Mouse (Mus musculus) stomach, embryonic 15.5 days (tissue): Measurements from ENCODE around the gene Slfn5. TPM values are rescaled to one million over a fixed set of nuclear protein-coding genes. Genes with fewer than 3 reads are reported as not detected.
"Not testable (repeated sequence)": the region's sequence is repeated elsewhere in the genome, so short reads cannot be mapped to it uniquely, and the experiment has no call there.

Experiments used
- ATAC-seq: fragments of 200-750 bp; cut with Nextera tagmentation; 2 replicates; pipeline ENCODE4 v1.8.0; 2017; ENCODE audit warnings: low read depth, moderate number of reproducible peaks, moderate TSS enrichment; ENCODE audit not compliant: insufficient read depth, low FRiP score
- H3K27ac ChIP-seq: fragments of 300-500 bp; sonication (generic); 2 replicates; pipeline ENCODE4 v1.5.1; 2015; ENCODE audit warnings: mild to moderate bottlenecking, inconsistent platforms
- H3K27me3 ChIP-seq: fragments of 300-500 bp; sonication (generic); replicated peaks from 2 replicates; pipeline ENCODE4 v1.6.1; 2015; ENCODE audit warnings: inconsistent platforms
- H3K36me3 ChIP-seq: fragments of 300-500 bp; sonication (generic); 2 replicates; pipeline ENCODE4 v1.6.1; 2015; ENCODE audit warnings: inconsistent platforms
- H3K4me1 ChIP-seq: fragments of 300-500 bp; sonication (generic); 2 replicates; pipeline ENCODE4 v1.6.1; 2015; ENCODE audit warnings: inconsistent platforms
- H3K4me2 ChIP-seq: fragments of 300-500 bp; sonication (generic); 2 replicates; pipeline ENCODE4 v1.6.1; 2015; ENCODE audit warnings: mild to moderate bottlenecking, inconsistent platforms
- H3K4me3 ChIP-seq: fragments of 300-500 bp; sonication (generic); replicated peaks from 2 replicates; pipeline ENCODE4 v1.5.1; 2015; ENCODE audit warnings: inconsistent platforms
- H3K9ac ChIP-seq: fragments of 300-500 bp; sonication (generic); 2 replicates; pipeline ENCODE4 v1.6.1; 2015; ENCODE audit warnings: inconsistent platforms
- H3K9me3 ChIP-seq: fragments of 300-500 bp; sonication (generic); 2 replicates; pipeline ENCODE4 v1.6.1; 2016; ENCODE audit warnings: inconsistent platforms
- WGBS: fragments of 180-500 bp; shearing (Covaris S2); methylation state at CpG from one replicate; pipeline ENCODE4 v1.1.7; 2015; 5-methylcytosine and 5-hydroxymethylcytosine counted together
- microRNA-seq: library from miRNA; unstranded; fragments of <30 nt; microRNA quantifications from one replicate; pipeline ENCODE4, GENCODE M21; 2016
- polyA plus RNA-seq: library from polyadenylated mRNA; unstranded; fragments of >200 nt; fragmentation: Nextera tagmentation; extraction: Ambion mirVana; gene quantifications from 2 replicates; pipeline ENCODE4 v1.2.1, GENCODE M21; 2015

Slfn5 gene
- polyA plus RNA-seq, 1 experiment from 2014 or later = 2.4 TPM

DNA sequence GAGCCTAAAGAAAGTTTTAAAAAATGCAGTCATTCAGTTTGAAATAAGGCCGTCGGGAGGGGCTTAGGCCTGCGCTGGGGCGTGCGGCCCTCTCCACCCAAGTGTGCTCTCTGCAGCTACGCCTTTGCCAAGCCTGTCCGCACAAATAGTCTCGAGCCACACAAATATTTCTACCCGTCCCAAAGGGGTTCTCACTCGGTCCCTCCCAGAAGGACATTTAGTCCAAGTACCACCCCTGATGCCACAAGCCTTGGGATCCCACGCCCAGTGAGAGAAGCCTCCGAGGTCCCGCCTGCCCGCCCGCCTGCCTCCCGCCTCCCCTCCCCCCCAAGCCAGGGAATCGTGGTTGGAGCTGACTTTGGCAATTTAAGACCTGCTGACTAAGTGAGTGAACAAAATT, 32.0 kb downstream of the Slfn5 start:
- Histone ChIP-seq H3K4me3 (no peak overlapping the region), H3K9me3 (no peaks in the 10 kb centered on the region), H3K36me3 (peaks cover 6% of the 10 kb centered on the region; the same call in 1 of the 2 replicates), H3K4me1 (no peaks in the 10 kb centered on the region), H3K4me2 (no peak overlapping the region), H3K9ac (no peak overlapping the region), H3K27me3 (no peaks in the 10 kb centered on the region), H3K27ac (no peak overlapping the region)
- 79% methylated on average over 17 of the region's 17 CpGs for WGBS
- ATAC-seq = no peak

DNA sequence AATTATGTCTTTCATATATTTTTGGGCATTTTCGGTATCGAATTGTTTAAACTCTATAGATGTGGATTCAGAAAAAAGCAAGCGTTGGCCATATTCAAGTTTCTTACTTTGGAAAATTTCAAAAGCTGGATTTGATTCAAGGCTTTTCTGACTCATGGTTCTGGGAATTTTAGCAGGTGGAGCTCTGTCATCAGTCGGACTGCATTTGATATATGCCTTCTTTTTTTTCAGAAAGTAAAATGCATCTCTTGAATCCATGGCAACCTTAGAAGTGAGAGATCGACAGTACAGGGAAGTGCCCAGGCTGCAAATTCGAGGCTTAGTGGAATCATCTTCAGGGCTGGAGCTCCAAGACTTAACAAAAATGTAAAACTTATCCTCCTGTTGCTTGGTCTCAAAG, 36.5 kb downstream of the Slfn5 start:
- 77% methylated on average over 6 of the region's 6 CpGs for WGBS
- Histone ChIP-seq H3K4me3 (no peak overlapping the region), H3K4me1 (peaks cover 15% of the 10 kb centered on the region; the same call in 1 of the 2 replicates), H3K36me3 (0 out of 2 replicates have a peak, but pooled peaks cover 3% of the 10 kb centered on the region), H3K27ac (no peak overlapping the region), H3K27me3 (no peaks in the 10 kb centered on the region), H3K4me2 (no peak overlapping the region), H3K9me3 (no peaks in the 10 kb centered on the region), H3K9ac (no peak overlapping the region)
- no peak for ATAC-seq

DNA sequence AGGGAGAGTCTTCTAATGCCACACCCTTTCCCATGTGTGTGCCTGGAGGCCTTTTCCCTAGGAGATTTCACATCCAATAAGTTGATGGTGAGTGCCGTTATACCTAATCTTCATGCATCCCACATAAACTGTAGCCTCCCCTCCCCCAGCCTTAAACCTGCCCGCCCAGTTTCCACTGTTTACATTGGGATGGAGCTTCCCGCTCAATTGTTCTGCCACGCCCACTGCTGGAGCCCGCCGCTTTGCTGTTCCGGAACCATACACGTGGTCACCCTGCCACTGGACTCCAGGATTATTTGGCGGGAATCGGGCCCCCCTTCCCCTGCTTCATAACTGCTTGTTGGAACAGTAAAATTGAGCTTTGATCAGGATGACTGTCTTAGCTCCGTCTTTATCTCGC, 38.2 kb downstream of the Slfn5 start:
- no peaks in the 10 kb centered on the region for H3K9me3 ChIP-seq
- H3K27me3 ChIP-seq = no peaks in the 10 kb centered on the region
- no peak overlapping the region; the same call in 1 of the 2 replicates for H3K9ac ChIP-seq
- H3K36me3 ChIP-seq = 0 out of 2 replicates have a peak, but pooled peaks cover 3% of the 10 kb centered on the region
- H3K4me3 ChIP-seq = peak overlapping the region; percentile 45
- WGBS = 25% methylated on average over 12 of the region's 12 CpGs
- peak overlapping the region; percentile 70 for H3K4me2 ChIP-seq
- no peak overlapping the region for H3K27ac ChIP-seq
- peaks cover 15% of the 10 kb centered on the region; the same call in 1 of the 2 replicates for H3K4me1 ChIP-seq
- ATAC-seq = peak; percentile 53; the same call in 1 of the 2 replicates

DNA sequence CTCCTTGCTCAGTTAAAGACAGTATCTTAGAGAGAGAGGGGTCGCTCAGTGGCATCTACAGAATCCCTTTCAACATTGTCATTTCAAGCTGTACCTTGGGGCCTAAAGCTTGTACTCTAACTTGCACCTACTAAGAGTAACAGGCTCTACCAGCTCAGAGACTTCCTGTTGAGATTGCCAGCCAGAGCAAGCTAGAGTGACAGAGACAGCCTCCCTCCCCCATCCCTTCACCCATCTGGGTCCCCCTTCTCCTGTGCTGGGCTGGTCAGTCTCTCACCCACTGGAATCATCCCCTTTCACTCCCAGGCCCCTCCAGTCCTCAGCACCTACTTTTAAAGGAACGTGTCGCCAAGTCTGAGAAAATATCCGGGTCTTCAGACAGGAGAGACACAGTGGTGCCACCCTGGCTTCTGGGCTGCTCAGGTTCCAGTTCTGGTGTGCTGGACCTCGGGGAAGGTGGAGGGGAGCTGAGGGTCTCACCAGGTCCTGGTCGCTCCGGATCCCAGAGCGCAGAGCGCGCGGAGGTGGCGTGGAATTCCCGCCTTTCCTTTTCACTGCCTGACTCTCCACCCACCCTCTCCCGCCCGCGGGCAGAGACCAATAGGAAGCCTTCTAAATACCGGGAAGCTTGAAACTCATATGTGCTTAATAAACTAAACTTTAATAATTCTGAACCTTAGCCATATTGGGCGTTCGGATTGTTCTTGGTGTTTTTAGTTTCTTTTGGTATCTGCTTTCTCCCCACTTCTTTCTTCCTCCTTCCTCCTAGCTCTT, 39.6 kb downstream of the Slfn5 start:
- peak; percentile 87 for ATAC-seq
- peak overlapping the region; percentile 81; the same call in 1 of the 2 replicates for H3K27ac ChIP-seq
- peaks cover 15% of the 10 kb centered on the region; the same call in 1 of the 2 replicates for H3K4me1 ChIP-seq
- H3K4me3 ChIP-seq = peak overlapping the region; percentile 45
- peak overlapping the region; percentile 70 for H3K4me2 ChIP-seq
- not testable (repeated sequence) for H3K9me3 ChIP-seq, H3K36me3 ChIP-seq, H3K27me3 ChIP-seq
- H3K9ac ChIP-seq = peak overlapping the region; percentile 16; the same call in 1 of the 2 replicates
- 5% methylated on average over 19 of the region's 19 CpGs for WGBS

DNA sequence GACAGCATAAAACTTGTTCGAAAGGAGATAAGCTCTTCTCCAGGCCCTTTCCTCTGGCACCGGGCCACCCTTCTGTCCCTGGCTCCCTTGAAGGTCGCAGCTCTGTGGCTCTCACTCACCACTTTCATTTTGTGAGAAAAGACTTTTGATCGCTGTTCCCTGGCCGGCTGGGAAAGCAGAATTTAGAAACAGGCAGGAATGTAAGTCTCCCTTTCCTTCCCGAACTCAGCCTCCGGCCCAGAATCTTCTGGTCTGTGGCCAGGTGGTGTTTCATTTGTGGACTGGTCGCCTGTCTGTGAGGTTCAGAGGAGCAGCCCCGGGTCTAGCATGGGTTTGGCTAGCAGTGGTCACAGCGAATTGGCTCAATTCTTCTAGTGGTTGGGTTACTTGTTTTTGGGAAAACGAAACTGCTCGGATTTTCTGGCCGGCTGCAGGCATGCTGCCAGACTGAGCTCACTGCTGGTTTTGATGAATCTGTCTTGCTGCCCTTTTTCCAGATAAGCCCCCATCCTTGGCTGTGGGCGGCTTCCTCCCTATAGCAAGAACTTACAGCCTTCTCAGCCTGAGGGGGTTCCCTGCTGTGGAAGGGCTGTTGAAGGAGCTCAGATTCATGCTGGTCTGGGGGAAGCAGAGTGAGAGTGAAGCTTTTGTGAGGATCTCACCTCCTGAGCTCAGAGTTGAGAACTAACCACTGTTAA, 40.5 kb downstream of the Slfn5 start, which contains the start of gene Slfn9:
Gene Slfn9 (minus strand): TSS at position 362 of the 698 bp plus-strand sequence.
- H3K9me3 ChIP-seq = no peaks in the 10 kb centered on the region
- peaks cover 15% of the 10 kb centered on the region; the same call in 1 of the 2 replicates for H3K4me1 ChIP-seq
- 0 out of 2 replicates have a peak, but pooled peaks have one; percentile 23 for ATAC-seq
- H3K4me2 ChIP-seq = peak within 1 kb of the TSS; percentile 70
- no peaks in the 10 kb centered on the region for H3K27me3 ChIP-seq
- peak within 1 kb of the TSS; percentile 16 for H3K9ac ChIP-seq
- no peaks in the 10 kb centered on the region for H3K36me3 ChIP-seq
- H3K4me3 ChIP-seq = peak within 1 kb of the TSS; percentile 45
- peak within 1 kb of the TSS; percentile 81 for H3K27ac ChIP-seq
- WGBS = 2% methylated on average over 14 of the region's 14 CpGs

DNA sequence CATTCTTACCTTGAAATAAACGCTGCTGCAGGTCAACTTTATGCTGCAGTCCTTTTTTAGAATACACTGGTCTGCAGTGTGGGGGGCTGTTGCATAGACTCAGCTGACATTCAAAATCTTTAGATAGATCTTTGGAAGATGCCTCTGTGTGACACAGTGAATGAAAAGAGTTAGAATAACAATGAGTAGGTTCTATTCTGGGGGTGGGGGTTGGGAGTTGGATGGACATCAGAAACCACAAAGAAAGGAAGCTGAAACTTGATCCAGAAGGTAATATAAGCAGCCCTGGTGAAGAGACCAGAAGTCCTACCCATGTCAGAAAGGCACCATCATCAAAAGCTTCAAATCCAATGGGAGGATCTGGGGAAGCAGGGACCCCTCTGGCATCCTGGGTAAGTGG, 62.2 kb downstream of the Slfn5 start:
- no peak overlapping the region for H3K9ac ChIP-seq
- no peaks in the 10 kb centered on the region for H3K27me3 ChIP-seq
- H3K9me3 ChIP-seq = no peaks in the 10 kb centered on the region
- H3K4me1 ChIP-seq = no peaks in the 10 kb centered on the region
- WGBS = 67% methylated on average over 1 of the region's 1 CpGs
- H3K4me3 ChIP-seq = no peak overlapping the region
- H3K36me3 ChIP-seq = no peaks in the 10 kb centered on the region
- no peak for ATAC-seq
- H3K4me2 ChIP-seq = no peak overlapping the region
- no peak overlapping the region for H3K27ac ChIP-seq

Small RNAs within 50 kb of the gene (microRNA-seq; reads per million reads assigned to microRNA genes)
- not detected for gene Mir7679

Other genes with a start within 250 kb of the Slfn5 start
- gene Cct6b, start 187.0 kb upstream of the Slfn5 start, polyA plus RNA-seq = 0.37 and 0.40 TPM in 2 replicates
- 31.7 and 35.0 TPM in 2 replicates for gene Zfp830, start 187.0 kb upstream of the Slfn5 start, polyA plus RNA-seq
- 22.9 and 25.5 TPM in 2 replicates for gene Lig3, start 170.2 kb upstream of the Slfn5 start, polyA plus RNA-seq
- 17.5 and 20.2 TPM in 2 replicates for gene Rffl, start 80.1 kb upstream of the Slfn5 start, polyA plus RNA-seq
- gene Rad51d, start 60.7 kb upstream of the Slfn5 start, polyA plus RNA-seq = 13.6 and 14.8 TPM in 2 replicates
- 0.13 and 0.15 TPM in 2 replicates for gene Fndc8, start 59.2 kb upstream of the Slfn5 start, polyA plus RNA-seq
- gene Nle1, start 42.9 kb upstream of the Slfn5 start, polyA plus RNA-seq = 30.7 and 31.1 TPM in 2 replicates
- 2.5 and 2.6 TPM in 2 replicates for gene Unc45b, start 40.8 kb upstream of the Slfn5 start, polyA plus RNA-seq
- gene Slfn9, start 40.5 kb downstream of the Slfn5 start, polyA plus RNA-seq = 23.8 and 26.8 TPM in 2 replicates
- gene Slfn8, start 69.5 kb downstream of the Slfn5 start, polyA plus RNA-seq = 0.81 and 1.0 TPM in 2 replicates
- 8.4 and 9.2 TPM in 2 replicates for gene Slfn2, start 113.8 kb downstream of the Slfn5 start, polyA plus RNA-seq
- gene Slfn1, start 165.5 kb downstream of the Slfn5 start, polyA plus RNA-seq = 1.6 and 1.8 TPM in 2 replicates
- gene Slfn4, start 223.8 kb downstream of the Slfn5 start, polyA plus RNA-seq = 0.73 and 0.76 TPM in 2 replicates
- gene Slfn3, start 240.0 kb downstream of the Slfn5 start, polyA plus RNA-seq = 0.53 and 0.88 TPM in 2 replicates